Mouse (Mus musculus): Measurements from ENCODE around the gene Pdhb. TPM values are rescaled to one million over a fixed set of nuclear protein-coding genes. Genes with fewer than 3 reads are reported as not detected.
A peak's percentile ranks its signal among the peaks of the same experiment; 100 is the strongest.

The Pdhb gene
- total and polyA plus RNA-seq, 2 experiments, result 62.8 to 177 TPM

GRCm38 (mm10) chr14:8213803-8214224 lies 41.0 kb upstream of the Pdhb start, which contains the start of gene Kctd6:
Gene Kctd6, plus strand, starts transcription at chr14:8214140.
- Histone ChIP-seq H3K36me3 (ENCODE audit: control insufficient read depth, insufficient read depth, low read length) (no peaks in the 10 kb centered on the region), H3K27me3 (ENCODE audit: control insufficient read depth, insufficient read depth, low read length) (no peaks in the 10 kb centered on the region), H3K4me3 (ENCODE audit: insufficient read depth, low read depth, low read length) (peak within 1 kb of the TSS; percentile 99), H3K27ac (replicated peaks; ENCODE audit: insufficient read depth, low read depth, low read length) (peak within 1 kb of the TSS; percentile 92), H3K79me2 (ENCODE audit: control insufficient read depth, insufficient read depth, low read length) (peaks cover 14% of the 10 kb centered on the region; the same call in 1 of the 2 replicates), H3K9ac (ENCODE audit: low read depth, low read length) (peak within 1 kb of the TSS; percentile 95), H3K4me1 (ENCODE audit: control insufficient read depth, insufficient read depth, low read length) (peaks cover 13% of the 10 kb centered on the region)
- 1% methylated on average over 46 of the region's 49 CpGs for WGBS
- peak; percentile 80 for DNase-seq (ENCODE audit: extremely low read depth, low read depth, low spot score)
- peak; percentile 75 for TF ChIP-seq CTCF (IDR thresholded peaks at IDR 0.05; ENCODE audit: low read depth, low read length)
- TF ChIP-seq POLR2A (IDR thresholded peaks at IDR 0.05; ENCODE audit: extremely low read depth, insufficient read depth, low read length), result peak; percentile 35; the same call in 1 of the 2 replicates

- no peaks in the 10 kb centered on the region for H3K36me3 ChIP-seq (ENCODE audit: control insufficient read depth, insufficient read depth, low read length)
- H3K9ac ChIP-seq (ENCODE audit: low read depth, low read length), result no peak overlapping the region
- H3K4me1 ChIP-seq (ENCODE audit: control insufficient read depth, insufficient read depth, low read length), result peaks cover 13% of the 10 kb centered on the region
- 88% methylated on average over 2 of the region's 2 CpGs for WGBS
- no peak overlapping the region for H3K4me3 ChIP-seq (ENCODE audit: insufficient read depth, low read depth, low read length)
- TF ChIP-seq POLR2A (IDR thresholded peaks at IDR 0.05; ENCODE audit: extremely low read depth, insufficient read depth, low read length) (no peak), CTCF (IDR thresholded peaks at IDR 0.05; ENCODE audit: low read depth, low read length) (no peak)
- no peaks in the 10 kb centered on the region for H3K27me3 ChIP-seq (ENCODE audit: control insufficient read depth, insufficient read depth, low read length)
- no peak for DNase-seq (ENCODE audit: extremely low read depth, low read depth, low spot score)
- no peak overlapping the region for H3K27ac ChIP-seq (replicated peaks; ENCODE audit: insufficient read depth, low read depth, low read length)
- peaks cover 13% of the 10 kb centered on the region; the same call in 1 of the 2 replicates for H3K79me2 ChIP-seq (ENCODE audit: control insufficient read depth, insufficient read depth, low read length)
Observed at GRCm38 (mm10) chr14:8212996-8213395, 40.2 kb upstream of the Pdhb start.

- H3K4me3 ChIP-seq (ENCODE audit: insufficient read depth, low read depth, low read length), result no peak overlapping the region
- no peak overlapping the region for H3K27ac ChIP-seq (replicated peaks; ENCODE audit: insufficient read depth, low read depth, low read length)
- no peaks in the 10 kb centered on the region for H3K36me3 ChIP-seq (ENCODE audit: control insufficient read depth, insufficient read depth, low read length)
- DNase-seq (ENCODE audit: extremely low read depth, low read depth, low spot score), result no peak
- TF ChIP-seq CTCF (IDR thresholded peaks at IDR 0.05; ENCODE audit: low read depth, low read length) (no peak), POLR2A (IDR thresholded peaks at IDR 0.05; ENCODE audit: extremely low read depth, insufficient read depth, low read length) (no peak)
- H3K4me1 ChIP-seq (ENCODE audit: control insufficient read depth, insufficient read depth, low read length), result peaks cover 2% of the 10 kb centered on the region; the same call in 1 of the 2 replicates
- no peak overlapping the region for H3K9ac ChIP-seq (ENCODE audit: low read depth, low read length)
- WGBS, result 99% methylated on average over 2 of the region's 2 CpGs
- no peaks in the 10 kb centered on the region for H3K27me3 ChIP-seq (ENCODE audit: control insufficient read depth, insufficient read depth, low read length)
- peaks cover 4% of the 10 kb centered on the region; the same call in 1 of the 2 replicates for H3K79me2 ChIP-seq (ENCODE audit: control insufficient read depth, insufficient read depth, low read length)
Observed at GRCm38 (mm10) chr14:8209896-8210295, 37.1 kb upstream of the Pdhb start.

GRCm38 (mm10) chr14:8208876-8209275 lies 36.1 kb upstream of the Pdhb start:
- no peaks in the 10 kb centered on the region for H3K4me1 ChIP-seq (ENCODE audit: control insufficient read depth, insufficient read depth, low read length)
- H3K79me2 ChIP-seq (ENCODE audit: control insufficient read depth, insufficient read depth, low read length), result no peaks in the 10 kb centered on the region
- 74% methylated on average over 3 of the region's 3 CpGs for WGBS
- H3K9ac ChIP-seq (ENCODE audit: low read depth, low read length), result no peak overlapping the region
- H3K36me3 ChIP-seq (ENCODE audit: control insufficient read depth, insufficient read depth, low read length), result no peaks in the 10 kb centered on the region
- no peaks in the 10 kb centered on the region for H3K27me3 ChIP-seq (ENCODE audit: control insufficient read depth, insufficient read depth, low read length)
- no peak overlapping the region for H3K27ac ChIP-seq (replicated peaks; ENCODE audit: insufficient read depth, low read depth, low read length)
- H3K4me3 ChIP-seq (ENCODE audit: insufficient read depth, low read depth, low read length), result no peak overlapping the region
- no peak for DNase-seq (ENCODE audit: extremely low read depth, low read depth, low spot score)
- TF ChIP-seq POLR2A (IDR thresholded peaks at IDR 0.05; ENCODE audit: extremely low read depth, insufficient read depth, low read length), result no peak
- no peak for TF ChIP-seq CTCF (IDR thresholded peaks at IDR 0.05; ENCODE audit: low read depth, low read length)

- WGBS, result 95% methylated on average over 5 of the region's 5 CpGs
- Histone ChIP-seq H3K36me3 (ENCODE audit: control insufficient read depth, insufficient read depth, low read length) (no peaks in the 10 kb centered on the region), H3K27ac (replicated peaks; ENCODE audit: insufficient read depth, low read depth, low read length) (no peak overlapping the region), H3K9ac (ENCODE audit: low read depth, low read length) (no peak overlapping the region), H3K27me3 (ENCODE audit: control insufficient read depth, insufficient read depth, low read length) (no peaks in the 10 kb centered on the region), H3K79me2 (ENCODE audit: control insufficient read depth, insufficient read depth, low read length) (no peaks in the 10 kb centered on the region), H3K4me1 (ENCODE audit: control insufficient read depth, insufficient read depth, low read length) (no peaks in the 10 kb centered on the region), H3K4me3 (ENCODE audit: insufficient read depth, low read depth, low read length) (no peak overlapping the region)
- no peak for TF ChIP-seq CTCF (IDR thresholded peaks at IDR 0.05; ENCODE audit: low read depth, low read length)
- no peak for TF ChIP-seq POLR2A (IDR thresholded peaks at IDR 0.05; ENCODE audit: extremely low read depth, insufficient read depth, low read length)
- no peak for DNase-seq (ENCODE audit: extremely low read depth, low read depth, low spot score)
Observed at GRCm38 (mm10) chr14:8207543-8207942, 34.7 kb upstream of the Pdhb start.

- no peak for TF ChIP-seq POLR2A (IDR thresholded peaks at IDR 0.05; ENCODE audit: extremely low read depth, insufficient read depth, low read length)
- TF ChIP-seq CTCF (IDR thresholded peaks at IDR 0.05; ENCODE audit: low read depth, low read length), result no peak
- H3K27ac ChIP-seq (replicated peaks; ENCODE audit: insufficient read depth, low read depth, low read length), result no peak overlapping the region
- no peak for DNase-seq (ENCODE audit: extremely low read depth, low read depth, low spot score)
- WGBS, result 79% methylated on average over 5 of the region's 5 CpGs
- H3K4me3 ChIP-seq (ENCODE audit: insufficient read depth, low read depth, low read length), result no peak overlapping the region
- H3K27me3 ChIP-seq (ENCODE audit: control insufficient read depth, insufficient read depth, low read length), result no peaks in the 10 kb centered on the region
- H3K9ac ChIP-seq (ENCODE audit: low read depth, low read length), result no peak overlapping the region
- H3K79me2 ChIP-seq (ENCODE audit: control insufficient read depth, insufficient read depth, low read length), result no peaks in the 10 kb centered on the region
- H3K4me1 ChIP-seq (ENCODE audit: control insufficient read depth, insufficient read depth, low read length), result peaks cover under 1% of the 10 kb centered on the region; the same call in 1 of the 2 replicates
- H3K36me3 ChIP-seq (ENCODE audit: control insufficient read depth, insufficient read depth, low read length), result no peaks in the 10 kb centered on the region
Observed at GRCm38 (mm10) chr14:8207105-8207504, 34.3 kb upstream of the Pdhb start.
